Mouse (Mus musculus): ENCODE results near the gene Afg1l. TPM values are rescaled to one million over a fixed set of nuclear protein-coding genes. Genes with fewer than 3 reads are reported as not detected.

Afg1l gene
- total RNA-seq, 2 experiments from 2014 or later, result 4.8 to 5.5 TPM

DNA sequence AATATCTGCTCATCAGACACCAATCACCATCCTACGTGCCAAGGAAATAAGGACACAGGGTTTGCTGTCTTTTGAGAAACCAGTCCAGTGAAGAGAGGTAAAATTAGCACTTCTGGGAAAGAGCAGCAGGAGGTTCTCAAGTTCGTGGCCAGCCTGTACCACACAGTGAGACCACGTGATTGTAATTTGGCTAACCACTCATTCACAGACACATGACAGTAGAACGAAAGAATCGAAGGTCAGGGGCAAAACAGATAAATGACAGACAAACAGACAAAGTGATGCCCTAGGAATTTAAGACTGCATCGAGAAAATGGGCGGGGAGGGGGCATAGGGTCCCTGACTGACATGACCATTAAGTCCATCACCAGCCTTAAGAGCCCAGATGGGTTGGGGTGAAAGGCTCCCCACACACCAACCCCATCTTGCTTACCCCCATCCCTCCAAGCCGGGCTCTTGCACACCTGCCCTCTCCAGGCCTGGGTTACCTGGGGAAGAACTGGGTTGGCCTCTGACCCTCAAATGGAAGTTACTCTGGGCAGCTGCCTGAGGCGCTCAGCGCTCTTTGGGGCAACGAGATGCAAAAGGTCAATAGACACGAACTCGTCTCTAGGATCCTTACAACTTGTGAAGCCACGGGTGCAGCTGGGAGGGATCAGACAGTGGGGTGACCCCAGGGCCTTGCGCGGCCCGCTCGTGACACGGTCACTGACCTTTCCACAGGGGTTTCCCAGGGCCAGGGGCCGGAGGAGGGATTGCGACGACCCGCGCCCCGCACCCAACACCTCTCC lies 620 bp downstream of the Afg1l start:
- no peak for DNase-seq

GRCm38 (mm10) chr10:42476774-42477475 lies 1.4 kb downstream of the Afg1l start:
- DNase-seq, result no peak

DNA sequence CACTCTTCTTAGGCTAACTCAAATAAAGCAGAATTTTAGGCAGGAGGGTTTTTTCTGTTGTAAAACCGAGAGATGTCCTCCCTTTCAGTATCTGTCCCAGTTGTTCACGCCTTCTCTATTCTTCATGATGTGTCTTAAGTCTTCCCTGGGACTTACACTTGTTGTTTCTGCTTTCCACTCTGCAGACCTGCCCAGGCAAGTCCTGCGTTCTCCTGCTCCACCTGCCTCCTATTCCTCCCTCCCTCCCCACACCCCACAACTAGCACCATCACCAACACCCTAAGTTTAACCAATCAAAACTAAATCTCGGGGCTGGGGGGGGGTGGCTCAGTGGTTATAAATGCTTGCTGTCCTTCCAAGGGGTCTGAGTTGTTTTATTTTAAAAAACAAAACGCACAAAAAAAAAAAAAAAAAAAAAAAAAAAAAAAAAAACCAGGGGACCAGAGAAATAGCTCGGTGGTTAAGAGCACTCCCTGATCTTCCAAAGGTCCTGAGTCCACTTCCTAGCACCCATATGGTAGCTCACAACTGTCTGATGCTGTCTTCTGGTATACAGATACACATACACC lies 3.3 kb downstream of the Afg1l start:
- no peak for DNase-seq

- no peak for DNase-seq
These were observed 13.6 kb downstream of the Afg1l start for GRCm38 (mm10) chr10:42464805-42465204.

DNA sequence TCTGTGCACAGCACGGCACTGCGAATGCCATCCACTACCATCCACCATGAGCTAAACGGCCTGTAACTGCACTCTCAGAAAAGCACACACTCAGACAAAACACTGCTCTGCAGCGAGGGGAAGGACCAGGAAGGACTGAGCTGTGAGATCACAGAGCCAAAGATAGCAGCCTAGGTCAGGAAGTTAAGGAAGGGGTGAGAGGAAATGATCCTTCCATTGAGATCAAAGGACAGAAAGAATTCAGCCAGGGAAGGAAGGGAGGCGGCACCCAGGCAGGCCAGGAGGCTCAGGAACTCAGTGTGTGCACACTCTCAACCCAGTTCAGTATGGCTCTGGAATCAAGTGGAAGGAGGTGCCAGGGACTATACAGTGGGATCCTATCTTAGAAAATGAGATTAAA lies 14.1 kb downstream of the Afg1l start:
- no peak for DNase-seq

- DNase-seq, result peak; percentile 26
These were observed 20.7 kb downstream of the Afg1l start for GRCm38 (mm10) chr10:42457557-42458191.

DNA sequence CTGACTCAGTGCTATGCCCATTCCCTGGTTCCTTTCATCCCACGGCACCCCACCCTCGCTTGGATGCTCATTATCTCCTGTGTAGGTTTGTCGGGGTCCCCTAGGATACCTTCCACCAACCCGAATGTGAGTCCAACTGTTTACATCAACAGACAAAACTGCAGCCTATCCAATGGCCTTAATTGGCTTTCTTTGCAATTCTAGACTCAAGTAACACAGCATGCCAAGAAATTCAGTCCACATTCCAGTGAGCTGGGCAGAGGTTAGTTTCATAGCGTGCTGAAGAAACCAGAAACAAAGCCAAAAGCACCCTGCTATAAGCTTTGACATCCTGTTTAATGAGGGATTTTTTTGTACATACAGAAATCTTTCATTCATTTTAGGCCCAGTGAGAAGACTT lies 22.4 kb downstream of the Afg1l start:
- no peak for DNase-seq

DNA sequence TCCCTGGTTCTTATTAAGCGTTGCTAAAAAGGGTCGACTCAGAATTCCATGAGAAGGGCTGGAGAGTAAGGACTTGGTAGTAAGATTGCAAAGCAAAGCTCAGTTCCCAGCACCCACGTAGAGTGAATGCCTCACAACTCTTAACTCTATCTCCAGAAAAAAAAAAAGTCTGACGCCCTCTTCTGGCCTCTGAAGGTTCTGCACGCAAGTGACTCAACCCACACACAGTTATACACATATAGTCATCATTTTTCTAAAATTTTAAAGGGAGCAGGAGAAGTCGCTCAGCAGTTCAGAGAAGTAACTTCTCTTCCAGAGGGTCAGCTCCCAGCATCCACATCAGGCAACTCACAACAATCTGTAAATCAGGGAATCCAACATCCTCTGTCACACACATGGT lies 23.7 kb downstream of the Afg1l start:
- DNase-seq, result no peak

DNA sequence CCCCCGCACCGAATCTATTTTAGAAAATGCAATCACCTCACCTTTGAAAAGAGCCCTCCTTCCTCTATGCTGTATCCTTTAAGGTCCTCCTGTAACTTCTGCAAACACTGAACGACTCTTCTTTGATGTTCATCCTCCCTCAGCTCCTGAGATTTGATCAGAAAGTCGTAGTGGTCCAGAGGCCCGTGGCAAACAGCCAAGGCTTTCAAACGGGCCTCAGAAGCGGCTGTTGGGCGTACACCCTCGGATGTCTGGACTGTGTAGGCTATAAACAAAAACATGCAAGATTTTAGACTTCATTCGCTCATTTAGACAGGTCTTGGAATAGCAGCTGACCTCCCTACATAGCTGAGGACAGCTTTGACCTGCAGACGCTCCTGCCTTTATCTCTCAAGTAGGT lies 24.1 kb downstream of the Afg1l start:
- no peak for DNase-seq

DNA sequence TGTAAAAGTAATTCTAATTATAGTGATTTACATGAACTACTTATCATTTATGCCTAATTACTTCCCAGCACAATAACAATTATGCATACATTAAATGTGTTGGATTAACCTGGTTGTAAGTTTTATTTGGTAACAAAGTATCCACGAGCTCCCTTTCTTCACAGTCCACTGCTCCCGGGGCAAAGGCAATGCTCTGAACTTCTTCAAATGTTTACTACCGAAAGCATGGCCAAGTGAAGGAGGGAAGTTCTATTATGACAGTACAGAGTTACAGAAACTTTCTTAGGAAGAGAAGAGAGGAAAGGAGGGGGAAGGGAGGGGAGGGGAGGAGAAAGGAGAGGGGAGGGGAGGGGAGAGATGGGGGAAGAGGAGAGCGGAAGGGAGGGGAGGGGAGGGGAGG lies 28.7 kb downstream of the Afg1l start:
- DNase-seq, result no peak

DNA sequence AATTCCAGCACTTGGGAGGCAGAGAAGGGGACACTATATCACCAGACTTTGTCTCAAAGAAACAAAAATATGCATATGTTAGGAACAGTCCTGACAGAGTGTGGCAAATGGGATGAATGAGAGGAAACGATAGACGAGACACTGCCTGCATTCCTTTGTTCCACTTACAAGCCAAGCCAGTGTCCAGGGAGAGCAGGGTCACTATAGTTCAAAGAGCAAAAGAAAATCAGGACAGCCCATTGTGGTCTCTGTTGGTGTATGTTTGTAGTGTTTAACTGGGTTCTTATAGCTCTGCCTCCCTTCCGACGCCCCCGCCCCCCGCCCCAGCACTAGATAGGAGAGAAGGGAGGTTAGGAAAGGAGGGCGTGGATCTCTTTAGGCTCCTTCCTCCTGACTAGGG lies 30.0 kb downstream of the Afg1l start:
- DNase-seq, result no peak

DNA sequence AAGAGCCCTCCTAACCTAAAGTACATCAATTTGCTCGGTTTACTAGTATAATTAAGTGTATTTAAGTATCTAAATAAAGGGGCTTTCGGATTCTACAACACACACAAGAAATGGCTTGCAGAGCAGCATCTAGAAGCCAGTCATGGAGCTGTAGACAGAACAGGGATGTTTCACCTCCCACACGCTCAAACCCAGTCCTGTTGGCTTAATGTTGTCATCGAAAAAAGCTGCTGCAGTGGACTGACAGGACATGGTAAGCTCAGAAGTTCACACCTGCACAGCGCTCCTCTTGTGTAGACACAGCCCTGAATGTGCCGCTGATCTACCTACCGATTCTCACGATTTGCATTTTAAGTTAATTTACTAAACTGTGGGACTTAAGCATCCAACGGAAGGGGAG lies 32.2 kb downstream of the Afg1l start:
- no peak for DNase-seq

DNA sequence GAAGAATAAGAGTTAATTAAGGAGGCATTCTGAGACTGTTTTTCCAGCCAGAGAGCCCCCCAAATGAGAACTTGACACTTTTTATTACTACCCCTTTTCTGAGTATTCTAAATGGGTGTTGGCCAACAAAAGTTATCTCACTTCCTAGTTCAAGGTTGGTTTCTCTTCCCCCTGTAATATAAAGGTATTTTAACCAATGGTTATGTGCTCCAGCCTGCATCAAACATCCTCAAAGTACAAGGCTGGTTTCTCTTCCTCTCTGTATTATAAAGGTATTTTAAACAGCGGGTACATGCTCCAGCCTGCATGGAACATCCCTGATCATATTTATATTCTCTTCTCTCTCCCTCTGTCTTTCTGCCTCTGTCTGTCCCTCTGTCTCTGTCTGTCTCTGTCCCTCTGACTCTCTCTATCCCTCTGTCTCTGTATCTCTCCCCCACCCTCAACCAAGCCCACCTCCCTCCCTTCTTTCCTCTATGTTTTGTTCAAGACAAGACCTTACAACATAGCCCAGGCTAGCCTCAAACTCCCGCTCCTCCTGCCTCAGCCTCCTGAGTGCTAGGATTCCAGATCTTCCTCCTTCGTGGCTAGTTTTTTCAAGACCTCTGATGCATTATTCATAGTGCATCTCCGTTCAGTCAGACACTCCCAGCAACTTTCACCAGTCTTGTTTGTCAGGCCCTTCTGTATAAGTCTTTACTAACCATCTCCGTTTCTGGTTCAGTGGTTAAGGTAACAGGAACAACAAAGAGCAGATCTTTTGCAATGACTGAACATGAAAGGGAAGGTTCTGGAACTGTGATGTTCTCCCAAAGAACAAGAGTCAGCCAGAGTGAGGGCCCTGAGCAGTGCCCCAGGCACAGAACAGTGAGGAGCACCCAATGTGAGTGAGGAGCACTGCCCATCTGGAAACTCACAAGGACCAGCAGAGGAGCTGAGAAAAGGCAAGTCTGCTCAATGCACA lies 41.2 kb downstream of the Afg1l start:
- no peak for DNase-seq

- DNase-seq, result no peak
These were observed 60.7 kb downstream of the Afg1l start for GRCm38 (mm10) chr10:42417530-42418174.

GRCm38 (mm10) chr10:42415821-42416470 lies 62.4 kb downstream of the Afg1l start:
- no peak for DNase-seq

DNA sequence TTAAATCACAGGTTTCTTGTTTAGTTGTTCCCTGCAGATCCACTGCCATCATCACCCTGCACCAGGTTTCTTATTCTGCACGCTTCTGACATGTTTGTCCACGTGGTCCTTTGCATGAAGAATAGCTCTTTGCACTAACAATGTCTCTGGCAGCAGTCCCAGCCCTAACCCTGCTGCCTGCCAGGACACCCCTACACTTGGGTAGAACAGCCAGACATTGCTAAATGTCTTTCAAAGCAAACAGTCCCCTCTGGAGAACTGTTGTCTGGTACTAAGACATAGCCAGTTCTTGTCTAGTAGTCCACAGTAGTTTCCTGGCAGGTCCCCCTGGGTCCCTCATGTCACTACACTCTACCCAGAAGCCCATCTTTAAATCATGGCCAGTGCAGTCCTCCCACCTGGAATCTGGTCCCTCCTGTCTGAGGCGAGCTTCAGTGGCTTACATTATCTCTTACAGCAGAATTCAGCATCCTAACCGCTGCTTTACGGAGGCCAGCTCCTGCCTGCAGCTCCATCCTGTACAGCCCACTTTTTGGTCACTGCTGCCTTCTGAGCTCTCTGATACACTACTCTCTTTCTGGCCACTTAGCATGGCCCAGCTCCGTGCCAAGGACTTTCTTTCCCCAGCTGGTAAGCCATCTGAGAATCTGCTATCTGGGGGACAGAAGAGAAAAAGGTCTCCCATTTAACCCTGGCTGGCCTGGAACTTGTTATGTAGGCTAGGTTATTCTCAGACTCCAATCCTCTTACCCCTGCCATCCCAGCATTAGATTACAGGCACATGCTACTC lies 67.4 kb downstream of the Afg1l start:
- no peak for DNase-seq

DNA sequence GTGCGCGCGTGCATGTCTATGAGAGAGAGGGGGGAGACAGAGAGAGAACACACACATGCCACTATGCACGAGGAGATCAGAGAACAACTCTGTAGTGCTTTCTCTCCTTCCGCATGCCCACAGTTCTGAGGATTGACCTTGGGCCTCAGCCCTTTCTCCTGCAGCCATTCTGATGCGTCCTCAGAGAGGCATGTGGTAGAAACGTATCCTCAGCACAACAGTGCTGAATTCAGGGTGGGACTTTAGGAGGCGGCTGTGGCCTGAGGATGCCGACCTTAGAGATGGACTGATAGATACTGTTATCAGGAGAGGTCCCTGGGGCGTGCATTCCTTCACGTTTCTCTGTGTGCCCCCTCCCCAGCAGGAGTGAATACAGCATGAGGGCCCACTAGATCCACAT lies 87.9 kb downstream of the Afg1l start:
- no peak for DNase-seq

GRCm38 (mm10) chr10:42388181-42388580 lies 90.2 kb downstream of the Afg1l start:
- DNase-seq, result no peak

DNA sequence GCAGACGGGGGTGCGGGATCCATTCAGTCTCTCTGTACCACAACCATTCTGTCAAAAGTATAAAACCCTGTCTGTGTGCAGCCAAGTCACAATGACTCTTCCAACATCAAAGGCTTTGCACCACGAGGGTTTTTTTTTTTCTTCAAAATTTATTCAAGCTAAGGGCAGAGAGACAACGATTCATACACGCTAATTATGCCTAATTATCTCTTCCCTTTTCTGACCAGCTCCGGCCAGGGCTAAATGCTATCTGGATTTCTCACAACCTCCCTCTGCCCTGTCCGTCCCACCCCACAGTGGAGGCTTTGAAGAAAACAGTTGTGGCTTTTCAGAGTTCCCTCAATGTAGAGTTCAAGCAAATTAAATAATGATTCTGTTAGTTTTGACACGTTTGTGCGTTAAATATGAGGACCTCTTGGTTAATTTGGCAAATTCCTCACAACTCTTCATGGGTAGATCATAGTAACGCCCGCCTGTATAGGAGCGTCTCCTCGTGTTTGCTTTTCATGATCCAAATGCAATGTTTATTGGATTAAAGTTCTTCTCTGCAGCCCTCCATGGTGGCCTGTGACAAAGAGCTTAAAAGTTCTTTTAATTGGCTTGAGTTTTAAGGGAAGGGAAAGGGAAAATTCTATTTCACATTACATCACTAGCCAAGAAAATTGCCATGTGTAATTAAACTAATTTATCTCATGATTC lies 93.3 kb downstream of the Afg1l start:
- DNase-seq, result no peak

All from gastrocnemius, postnatal 10 days (tissue).